Mouse (Mus musculus): ENCODE measurements around the gene Erich4.

Erich4 gene

GRCm38 (mm10) chr7:25615706-25616011, at the start of gene Erich4:
Erich4 (minus strand) TSS chr7:25615892.
- DNase-seq (ENCODE audit: low spot score) = no peak

- peak; percentile 97 for DNase-seq (ENCODE audit: low spot score)
Observed at GRCm38 (mm10) chr7:25658657-25659472, 43.2 kb upstream of the Erich4 start, which contains the start of the genes Bckdha and Exosc5. Bckdha (minus strand) TSS chr7:25658981. Exosc5 (plus strand) TSS chr7:25659164.

- DNase-seq (ENCODE audit: low spot score) = no peak
Observed at GRCm38 (mm10) chr7:25657785-25658184, 42.1 kb upstream of the Erich4 start.

DNA sequence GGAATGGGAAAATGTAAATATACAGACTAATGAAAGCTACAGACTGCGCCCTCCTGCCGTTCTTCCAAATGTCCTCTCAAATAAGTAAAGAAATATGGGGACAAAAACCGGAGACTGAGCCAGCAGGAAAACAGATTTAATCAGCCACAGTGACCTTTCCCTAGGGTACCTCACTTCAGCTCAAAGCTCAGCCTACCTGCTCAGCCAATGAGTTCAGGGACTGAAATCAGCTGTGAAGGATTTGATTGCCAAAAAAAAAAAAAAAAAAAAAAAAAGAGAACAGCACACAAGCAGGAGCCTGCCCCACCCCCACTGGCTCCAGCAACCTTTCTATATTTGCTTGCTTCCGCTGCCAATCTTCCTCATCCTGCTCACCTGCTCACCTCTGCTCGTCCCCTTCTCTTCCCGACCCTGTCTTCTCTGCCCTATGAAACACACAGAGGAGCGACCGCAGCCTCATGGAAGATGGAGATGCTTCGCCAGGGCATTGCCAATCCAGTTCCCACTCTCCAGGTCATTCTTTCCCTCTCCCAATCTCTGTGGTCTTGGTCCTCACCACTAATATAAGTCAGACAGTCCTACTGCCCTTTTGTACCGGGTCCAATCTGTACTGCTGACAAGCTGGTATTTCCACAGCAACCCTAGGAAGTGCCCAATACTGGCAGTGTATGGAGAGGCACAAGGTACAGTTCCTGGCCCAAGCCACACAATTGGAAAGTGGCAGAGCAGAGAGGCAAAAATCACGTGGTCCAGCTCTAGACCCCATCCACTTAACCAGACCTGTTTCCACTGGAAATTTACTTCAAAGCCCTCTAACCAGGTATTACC, 40.1 kb upstream of the Erich4 start:
- no peak for DNase-seq (ENCODE audit: low spot score)

DNA sequence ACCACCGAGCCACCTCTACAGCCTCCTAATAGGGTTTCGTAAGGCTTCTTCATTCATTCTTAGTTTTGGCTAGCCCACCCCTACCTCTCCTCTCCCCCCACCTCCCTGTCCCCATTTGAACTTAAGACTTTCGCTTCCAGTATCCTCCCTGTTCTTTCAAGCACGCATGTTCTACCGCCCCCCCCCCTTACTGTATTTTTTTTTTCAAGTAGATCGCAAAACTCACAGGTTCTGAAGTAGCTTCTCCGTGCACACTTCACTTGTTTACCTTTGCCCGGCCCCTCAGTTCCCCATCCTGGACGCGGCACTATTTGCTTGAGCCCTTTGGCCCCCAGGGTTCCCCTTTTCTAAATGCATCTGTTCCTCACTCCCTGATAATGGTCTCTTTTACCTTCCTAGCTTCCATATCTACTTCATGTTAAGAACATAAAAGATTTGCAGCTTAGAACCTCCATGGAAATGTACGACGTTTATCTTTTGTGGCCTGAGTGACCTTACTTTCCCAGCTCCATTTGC, 36.6 kb upstream of the Erich4 start:
- no peak for DNase-seq (ENCODE audit: low spot score)

- no peak for DNase-seq (ENCODE audit: low spot score)
Observed at GRCm38 (mm10) chr7:25651281-25651680, 35.6 kb upstream of the Erich4 start.

GRCm38 (mm10) chr7:25649839-25650238, 34.1 kb upstream of the Erich4 start:
- no peak for DNase-seq (ENCODE audit: low spot score)

GRCm38 (mm10) chr7:25647574-25648123, 32.0 kb upstream of the Erich4 start:
- no peak for DNase-seq (ENCODE audit: low spot score)

DNA sequence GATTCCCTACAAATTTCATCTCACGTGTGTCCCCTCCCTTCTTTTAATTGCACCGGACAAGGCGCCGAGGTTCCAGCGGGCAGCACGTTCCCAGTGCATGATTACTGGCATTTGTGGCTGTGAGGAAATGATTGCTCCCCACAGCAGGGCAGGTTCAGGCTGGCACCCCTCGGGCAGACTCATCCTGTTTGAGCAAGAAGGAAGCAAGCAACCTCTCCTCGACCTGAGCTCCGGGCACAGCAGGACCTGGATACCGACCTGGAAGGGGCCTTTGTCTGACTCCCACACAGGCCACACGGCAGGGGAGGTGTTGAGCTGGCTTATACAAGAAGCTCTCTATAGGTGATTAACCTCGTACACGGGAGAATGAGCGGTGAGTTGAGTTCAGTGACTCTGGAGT, 29.4 kb upstream of the Erich4 start:
- peak; percentile 23 for DNase-seq (ENCODE audit: low spot score)

GRCm38 (mm10) chr7:25644631-25645030, 28.9 kb upstream of the Erich4 start:
- no peak for DNase-seq (ENCODE audit: low spot score)

- DNase-seq (ENCODE audit: low spot score) = no peak
Observed at GRCm38 (mm10) chr7:25644136-25644535, 28.4 kb upstream of the Erich4 start.

- DNase-seq (ENCODE audit: low spot score) = no peak
Observed at GRCm38 (mm10) chr7:25639754-25640153, 24.1 kb upstream of the Erich4 start.

- no peak for DNase-seq (ENCODE audit: low spot score)
Observed at GRCm38 (mm10) chr7:25637099-25637498, 21.4 kb upstream of the Erich4 start.

DNA sequence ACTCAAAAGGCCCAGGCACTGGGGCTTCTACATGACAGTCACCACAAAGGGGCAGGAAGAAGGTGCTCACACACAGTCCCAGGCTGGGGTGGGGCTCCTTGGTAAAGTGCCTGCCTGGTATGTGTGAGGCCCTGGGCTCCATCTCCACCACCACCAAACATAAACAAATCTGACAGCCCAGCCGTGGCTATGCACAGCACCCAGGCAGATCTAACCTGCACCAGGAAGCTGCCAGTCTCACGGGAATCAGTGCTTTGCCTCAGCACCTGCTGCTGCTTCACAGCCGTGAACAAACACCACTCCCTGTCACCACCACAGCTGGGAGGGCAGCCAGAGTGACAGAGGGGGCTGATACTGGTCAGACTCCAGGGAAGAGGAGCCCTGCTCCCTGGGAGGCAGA, 20.7 kb upstream of the Erich4 start:
- DNase-seq (ENCODE audit: low spot score) = no peak

DNA sequence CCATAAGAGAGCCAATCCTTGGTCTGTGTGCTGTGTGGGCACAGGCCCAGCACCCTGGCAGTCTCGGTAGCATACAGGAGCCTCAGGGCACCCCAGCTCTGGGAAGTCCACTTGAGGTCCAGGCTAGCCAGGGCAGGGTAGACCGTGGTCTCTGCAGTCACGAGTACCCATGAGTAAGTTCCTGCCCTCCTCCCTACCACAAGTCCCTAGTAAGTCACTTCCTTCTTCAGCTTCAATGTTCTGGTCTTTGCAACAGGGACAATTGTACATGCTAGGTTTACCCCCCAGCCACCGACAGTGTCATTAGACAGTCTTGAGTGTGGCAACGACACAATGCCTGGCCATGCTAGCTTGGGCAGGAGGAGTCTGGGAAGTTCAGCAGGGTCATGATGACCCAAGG, 17.0 kb upstream of the Erich4 start:
- no peak for DNase-seq (ENCODE audit: low spot score)

- DNase-seq (ENCODE audit: low spot score) = no peak
Observed at GRCm38 (mm10) chr7:25628323-25628620, 12.6 kb upstream of the Erich4 start.

- peak; percentile 72 for DNase-seq (ENCODE audit: low spot score)
Observed at GRCm38 (mm10) chr7:25627431-25628322, 12.0 kb upstream of the Erich4 start.

GRCm38 (mm10) chr7:25626509-25627430, 11.1 kb upstream of the Erich4 start, which contains the start of gene B3gnt8:
B3gnt8 (plus strand) TSS chr7:25626654.
- no peak for DNase-seq (ENCODE audit: low spot score)

DNA sequence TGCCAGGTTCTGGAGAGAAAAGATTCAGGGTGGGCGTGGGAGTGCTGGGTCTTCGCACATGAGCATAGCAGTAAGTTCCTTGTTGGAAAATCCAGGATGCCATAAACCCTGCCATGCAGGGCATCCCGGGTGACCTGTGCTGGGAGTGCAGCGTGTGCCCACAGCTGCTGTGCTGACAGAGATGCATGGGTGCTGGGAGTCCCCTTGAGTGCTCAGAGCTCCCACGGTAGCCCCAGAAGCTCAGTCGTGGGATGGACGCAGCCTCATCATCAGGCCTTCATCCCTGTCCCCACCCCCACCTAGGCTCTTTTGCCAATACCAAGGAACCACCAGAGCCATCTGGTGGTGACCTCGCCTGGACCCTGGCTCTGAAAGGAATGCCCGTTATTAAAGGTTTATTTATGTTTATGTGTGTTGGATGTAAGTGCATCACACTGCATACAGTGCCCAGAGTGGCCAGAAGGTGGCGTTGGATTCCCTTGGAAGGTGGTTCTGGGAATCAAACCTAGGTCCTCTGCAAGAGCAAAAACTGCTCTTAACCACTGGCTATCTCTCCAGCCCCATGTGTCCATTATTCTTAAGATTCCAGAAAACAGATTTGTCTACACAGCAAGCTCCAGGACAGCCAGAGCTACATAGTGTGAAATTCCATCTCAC, 10.0 kb upstream of the Erich4 start:
- no peak for DNase-seq (ENCODE audit: low spot score)

DNA sequence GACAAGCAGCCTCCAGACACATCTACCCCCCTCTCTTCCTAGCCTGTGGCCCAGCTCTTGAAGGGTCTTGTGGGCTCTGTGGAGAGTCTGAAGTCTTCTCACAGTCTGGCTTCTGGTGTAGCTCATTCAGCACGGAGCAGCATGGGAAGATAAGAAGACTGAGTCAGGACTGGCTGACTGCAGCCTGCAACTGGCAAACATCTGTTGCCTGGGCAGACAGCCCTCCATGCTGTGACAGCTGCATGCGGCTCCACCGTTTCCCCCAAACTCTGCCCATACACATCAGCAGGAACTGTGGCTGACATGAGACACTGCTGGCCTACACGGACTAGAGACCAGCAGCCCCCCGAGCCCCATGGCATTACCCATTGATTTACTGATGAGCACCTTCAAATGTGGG, 9.2 kb upstream of the Erich4 start:
- no peak for DNase-seq (ENCODE audit: low spot score)

Data from urinary bladder, postnatal 25 days (tissue).